Mouse (Mus musculus) gastrocnemius, postnatal 36 days (tissue): ENCODE results near the gene Matn3. TPM values are rescaled to one million over a fixed set of nuclear protein-coding genes. Genes with fewer than 3 reads are reported as not detected.
A peak's percentile ranks its signal among the peaks of the same experiment; 100 is the strongest.

Experiments
- DNase-seq, 2 experiments: peaks; one replicate each; pipeline ENCODE4 v3.0.0; 2022
- intact Hi-C: fragments of 180-260 bp; cut with DNase I; formaldehyde crosslinking; loops from one replicate; pipeline ENCODE4 v1.15.1; 2025
- long read RNA-seq, 2 experiments: library from polyadenylated mRNA; stranded (forward); transcript quantifications; one replicate each; pipeline ENCODE4 v2.0.0; 2021
- total RNA-seq, 2 experiments: library from RNA; stranded (reverse); gene quantifications; 2 replicates each; pipeline ENCODE4 v1.2.3; 2021

Gene Matn3
- total RNA-seq: under 1 TPM; 0.12 to 0.59 TPM
- long read RNA-seq, experiment 1: 0 reads
- long read RNA-seq, experiment 2: 0 reads

DNA sequence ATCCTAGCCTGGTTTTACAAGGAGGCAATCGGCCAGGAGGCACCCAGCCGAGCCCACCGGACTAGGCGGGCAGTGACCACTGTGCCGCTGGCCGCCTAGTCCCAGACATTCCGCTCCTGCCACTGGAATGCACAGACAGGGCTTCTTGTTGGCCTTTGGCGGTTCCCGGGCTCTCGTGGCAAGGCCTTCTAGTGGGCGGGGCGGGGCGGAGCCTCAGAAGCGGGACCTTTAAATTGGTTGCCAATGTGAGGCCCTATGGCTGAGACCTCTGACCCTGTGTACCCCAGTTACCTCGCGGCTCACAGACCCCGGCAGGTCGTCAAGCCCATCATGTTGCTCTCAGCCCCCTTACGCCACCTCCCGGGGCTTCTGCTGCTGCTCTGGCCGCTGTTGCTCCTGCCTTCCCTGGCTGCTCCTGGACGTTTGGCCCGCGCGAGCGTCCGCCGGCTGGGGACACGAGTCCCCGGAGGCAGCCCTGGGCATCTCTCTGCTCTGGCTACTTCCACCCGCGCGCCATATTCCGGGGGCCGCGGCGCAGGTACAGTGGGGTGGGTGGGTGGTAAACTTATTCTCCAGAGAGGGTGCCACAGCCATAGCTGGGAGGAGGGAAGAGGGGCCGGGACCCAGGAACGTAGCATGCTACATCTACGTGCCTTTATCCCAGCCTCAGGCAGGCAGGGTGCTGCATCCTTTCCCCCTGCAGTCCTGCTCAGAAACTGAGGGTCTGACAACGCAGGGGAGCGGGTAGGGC, at the start of gene Matn3:
Gene Matn3 (plus strand): TSS at position 216 of the 751 bp plus-strand sequence.
- intact Hi-C loops: no loop called here
- peak; percentile 73 to 75 for DNase-seq

DNA sequence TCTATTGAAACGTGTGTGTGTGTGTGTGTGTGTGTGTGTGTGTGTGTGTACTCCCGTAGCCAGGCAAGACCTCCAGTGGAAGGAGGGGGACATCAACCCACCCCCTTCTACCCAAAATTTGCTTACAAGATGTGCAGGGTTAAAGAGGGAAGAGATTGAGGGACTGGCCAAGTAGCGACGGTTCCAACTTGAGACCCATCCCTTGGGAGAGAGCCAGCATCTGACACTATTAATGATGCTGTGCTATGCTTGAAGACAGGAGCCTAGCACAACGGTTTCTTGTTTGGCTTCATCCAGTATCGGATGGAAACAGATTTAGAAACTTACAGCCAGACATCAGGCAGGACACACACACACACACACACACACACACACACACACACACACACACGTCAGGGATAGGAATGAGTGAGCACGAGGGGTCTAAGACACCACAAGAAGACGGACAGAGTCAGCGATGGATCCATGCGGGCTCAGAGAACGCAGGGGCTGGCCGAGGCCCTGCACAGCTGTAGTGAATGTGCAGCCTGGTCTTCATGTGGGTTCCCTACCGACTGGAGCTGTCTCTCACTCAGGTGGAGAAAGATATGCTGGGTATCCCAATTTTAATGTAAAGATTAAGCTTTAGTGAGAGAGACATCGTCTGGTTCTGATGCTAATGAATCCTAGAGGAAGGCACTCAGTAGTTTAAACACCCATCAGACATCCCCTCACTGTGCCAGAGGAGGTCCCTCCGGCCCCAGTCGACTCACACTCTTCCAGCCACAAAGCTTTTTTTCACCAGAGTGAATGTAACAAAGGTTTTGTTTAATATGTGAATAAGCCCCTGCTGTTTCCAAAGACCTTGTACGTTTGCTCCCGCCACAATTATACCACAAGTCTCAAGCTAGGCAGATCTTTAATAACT, 48.6 kb upstream of the Matn3 start:
- DNase-seq: no peak
- intact Hi-C loops: no loop called here

DNA sequence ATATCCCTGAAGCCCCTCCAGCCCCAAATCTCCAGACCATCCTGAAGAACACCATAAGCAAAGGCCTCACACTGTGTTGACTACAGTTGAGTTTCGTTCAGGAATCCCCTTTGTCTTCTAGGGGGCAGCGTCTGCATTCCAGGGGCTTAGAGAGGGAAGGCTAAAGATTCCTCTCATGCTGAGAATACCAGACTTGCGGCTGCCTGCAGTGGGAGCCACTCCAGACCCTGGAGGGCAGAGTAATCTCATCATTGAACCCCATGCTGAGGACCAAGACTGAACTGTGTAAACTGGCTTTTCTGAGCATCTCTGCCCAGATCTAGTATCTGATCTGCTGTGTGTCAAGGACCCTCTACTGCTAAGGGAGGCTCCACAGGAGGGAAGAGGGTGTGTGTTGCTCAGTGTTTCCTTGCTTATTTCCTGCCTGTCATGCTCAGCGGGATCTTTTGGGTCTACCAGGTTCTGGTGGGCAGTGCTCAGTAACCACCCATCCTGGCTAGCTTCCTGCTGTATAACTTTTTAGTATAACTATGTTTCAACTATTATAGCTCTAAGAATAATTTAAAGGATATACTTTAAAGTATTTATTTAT, 47.5 kb upstream of the Matn3 start:
- intact Hi-C loops: no loop called here
- DNase-seq: no peak

DNA sequence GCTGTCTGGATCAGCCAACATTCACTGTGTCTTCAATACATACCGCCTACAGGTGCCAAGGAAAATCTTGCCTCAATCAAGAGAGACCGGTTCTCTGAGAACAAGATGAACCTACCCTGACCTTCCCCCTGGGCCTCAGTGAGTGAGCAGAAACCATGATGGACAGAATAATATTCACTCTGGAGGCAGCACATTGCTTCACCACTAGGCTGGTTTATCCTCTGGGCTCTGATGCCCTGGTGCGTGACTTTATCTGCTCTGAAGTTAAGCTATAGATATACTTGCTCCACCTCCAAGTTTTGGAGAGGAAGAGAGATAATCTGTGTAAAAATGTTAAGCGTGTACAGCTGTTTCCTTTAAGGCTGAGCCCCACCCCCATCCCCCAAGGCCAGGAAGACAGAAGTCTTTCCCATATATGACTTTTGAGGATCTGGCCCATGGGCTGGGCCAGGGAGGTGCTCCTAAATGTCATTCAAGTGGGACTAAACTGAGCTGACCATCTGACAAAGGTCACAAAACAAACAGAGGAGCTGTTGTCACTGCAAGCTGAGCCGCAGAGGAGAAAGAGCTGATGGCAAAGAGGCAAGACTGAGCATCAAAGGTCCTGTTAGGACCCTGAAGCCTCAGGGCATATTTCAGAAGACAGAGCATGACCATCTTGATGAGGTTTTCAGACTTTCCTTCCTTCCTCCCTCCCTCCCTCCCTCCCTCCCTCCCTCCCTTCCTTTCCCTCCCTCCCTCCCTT, 46.6 kb upstream of the Matn3 start:
- intact Hi-C loops: no loop called here
- no peak for DNase-seq

DNA sequence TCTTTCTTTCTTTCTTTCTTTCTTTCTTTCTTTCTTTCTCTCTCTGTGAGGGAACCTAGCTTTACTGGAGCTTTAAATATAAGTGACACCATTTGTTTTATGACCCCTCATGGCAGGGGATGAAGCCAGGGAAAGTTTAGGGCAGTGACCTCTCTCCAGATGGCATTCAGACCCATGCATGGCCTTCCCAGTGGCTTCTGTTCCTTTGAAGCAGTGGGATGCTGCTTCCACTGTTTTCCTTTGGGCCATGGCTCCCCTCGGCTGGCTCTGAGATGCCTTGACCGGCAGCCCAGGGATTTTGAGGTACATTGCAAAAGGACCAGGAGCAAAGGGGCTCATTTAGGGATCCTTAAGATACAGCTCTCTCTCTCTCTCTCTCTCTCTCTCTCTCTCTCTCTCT, 45.8 kb upstream of the Matn3 start:
- DNase-seq: no peak
- intact Hi-C loops: no loop called here

DNA sequence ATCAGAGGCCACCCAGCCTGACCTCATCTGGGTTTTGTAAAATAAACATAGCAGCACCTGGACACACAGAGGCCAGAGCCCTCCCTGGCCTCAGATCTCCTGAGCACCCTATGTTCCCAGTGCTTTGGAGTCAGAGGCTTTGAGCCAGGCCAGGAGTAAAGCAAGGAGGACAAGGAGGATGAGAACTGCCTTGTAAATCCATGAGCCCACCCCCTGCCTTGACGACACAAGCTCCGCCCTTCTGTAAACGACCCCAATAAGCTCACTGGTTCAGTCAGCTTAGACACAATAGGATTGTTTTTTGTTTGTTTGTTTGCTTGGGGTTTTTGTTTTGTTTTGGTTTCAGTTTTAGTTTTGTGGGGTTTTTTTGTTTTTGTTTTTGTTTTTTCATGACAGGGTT, 45.2 kb upstream of the Matn3 start:
- intact Hi-C loops: no loop called here
- DNase-seq: no peak

DNA sequence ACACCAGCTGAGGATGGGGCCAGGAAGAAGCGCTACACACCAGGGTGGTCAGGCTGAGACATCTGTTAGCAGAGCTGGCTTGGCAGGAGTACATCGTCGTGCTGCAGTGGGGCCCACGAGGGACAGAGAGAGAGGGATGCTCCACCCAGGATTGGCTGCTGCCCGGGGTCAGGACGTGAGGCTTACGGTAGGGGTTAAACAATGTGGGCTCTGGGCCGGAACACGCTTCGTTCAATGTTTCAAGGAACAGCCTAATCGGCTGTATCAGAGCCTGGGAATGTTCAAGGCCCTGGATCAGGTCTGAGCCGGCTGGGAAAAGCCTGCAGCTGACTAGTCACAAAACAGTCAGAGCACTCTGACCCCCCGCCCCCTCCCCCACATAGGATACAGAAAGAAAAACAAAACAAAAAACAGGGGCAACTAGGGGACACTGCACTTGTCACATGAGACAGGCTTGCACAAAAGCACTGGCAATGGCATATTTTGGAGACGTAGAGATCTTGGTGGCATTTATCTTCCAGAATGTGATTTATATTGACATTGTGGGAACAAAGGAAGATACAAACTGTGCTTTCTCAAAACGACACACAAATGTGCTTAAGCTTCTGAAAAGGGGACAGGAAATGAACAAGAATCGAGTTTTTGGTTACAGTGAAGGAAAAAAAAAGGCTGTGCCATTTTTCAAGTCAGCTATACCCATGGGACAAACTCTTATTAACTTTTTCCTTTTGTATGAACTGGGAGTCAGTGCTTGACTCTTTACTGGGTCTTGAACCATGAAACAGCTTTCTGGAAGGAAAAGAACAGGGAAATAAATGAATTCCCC, 34.7 kb upstream of the Matn3 start:
- intact Hi-C loops: no loop called here
- DNase-seq: peak; percentile 54 to 61

DNA sequence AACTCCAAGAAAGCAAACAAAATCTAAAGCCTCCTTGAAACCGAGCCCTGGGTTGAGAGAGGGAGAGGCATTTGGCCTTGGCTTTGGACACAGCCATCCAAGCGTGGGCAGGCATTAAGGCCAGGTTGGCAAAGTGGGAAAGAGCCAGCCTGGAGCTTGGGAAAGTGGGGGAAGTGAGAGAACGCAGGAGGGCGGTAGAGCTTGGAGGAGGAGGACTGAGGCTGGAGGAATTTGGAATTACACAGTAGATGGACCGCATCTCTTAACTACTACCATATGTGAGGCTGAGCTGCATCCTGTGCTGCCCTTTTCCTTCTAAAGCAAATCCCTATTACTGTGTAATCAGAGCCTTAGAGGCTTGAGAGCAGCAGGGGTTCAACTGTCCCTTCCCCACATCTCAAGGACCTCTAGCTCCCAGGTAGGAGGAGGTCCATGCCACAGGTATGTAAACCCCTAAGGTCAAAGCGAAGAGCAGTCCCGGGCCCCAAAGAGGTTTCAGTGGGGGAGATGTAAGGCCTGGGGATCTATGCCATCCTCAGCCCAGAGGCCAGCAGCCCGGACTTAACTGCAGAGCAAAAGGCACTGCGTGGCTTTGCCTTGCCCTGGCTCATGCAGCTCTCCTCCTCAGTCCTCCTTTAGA, 33.9 kb upstream of the Matn3 start:
- peak; percentile 36 to 43 for DNase-seq
- intact Hi-C loops: no loop called here

DNA sequence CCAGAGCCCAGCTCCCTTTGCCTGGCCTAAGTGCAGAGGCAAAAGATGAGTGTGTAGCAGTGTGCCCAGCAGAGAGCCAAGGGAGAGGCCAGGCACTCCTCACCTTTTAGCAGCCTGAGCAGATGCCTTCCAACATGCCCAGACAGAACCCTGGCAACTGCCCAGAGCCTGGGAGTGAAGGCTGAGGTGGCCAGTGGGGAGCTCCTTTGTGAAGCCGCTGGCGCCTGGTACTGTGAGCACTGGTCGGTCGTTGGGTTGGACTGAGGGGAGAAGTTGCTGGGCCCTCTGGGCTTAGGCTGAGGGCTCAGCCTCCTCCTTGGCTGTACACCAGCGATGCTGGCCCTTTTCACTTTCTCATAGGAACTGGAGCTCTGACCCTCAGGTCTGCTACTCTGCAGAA, 31.4 kb upstream of the Matn3 start:
- intact Hi-C loops: no loop called here

DNA sequence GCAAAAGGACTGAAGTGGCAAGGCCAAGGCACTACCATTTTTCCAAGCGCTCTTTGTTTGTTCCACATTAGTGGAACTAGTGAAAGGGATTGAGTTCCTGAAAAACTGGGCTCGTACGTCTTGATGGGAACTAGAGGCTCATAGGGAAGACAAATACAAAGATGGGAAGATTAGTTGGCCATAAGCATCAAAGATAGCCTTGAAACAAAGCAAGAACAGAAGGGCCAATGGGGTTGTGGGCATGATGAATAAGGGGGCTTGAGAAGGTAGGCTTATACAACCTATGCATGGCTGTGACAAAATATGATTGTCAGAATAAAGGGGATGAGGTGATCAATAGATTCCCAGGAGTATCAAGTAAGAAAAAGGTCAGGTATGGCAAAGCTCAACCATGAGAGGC, 28.5 kb upstream of the Matn3 start:
- no peak for DNase-seq
- intact Hi-C loops: no loop called here

More for the DNA sequence above, 31.4 kb upstream of the Matn3 start:
- DNase-seq: peak; percentile 58 to 65

DNA sequence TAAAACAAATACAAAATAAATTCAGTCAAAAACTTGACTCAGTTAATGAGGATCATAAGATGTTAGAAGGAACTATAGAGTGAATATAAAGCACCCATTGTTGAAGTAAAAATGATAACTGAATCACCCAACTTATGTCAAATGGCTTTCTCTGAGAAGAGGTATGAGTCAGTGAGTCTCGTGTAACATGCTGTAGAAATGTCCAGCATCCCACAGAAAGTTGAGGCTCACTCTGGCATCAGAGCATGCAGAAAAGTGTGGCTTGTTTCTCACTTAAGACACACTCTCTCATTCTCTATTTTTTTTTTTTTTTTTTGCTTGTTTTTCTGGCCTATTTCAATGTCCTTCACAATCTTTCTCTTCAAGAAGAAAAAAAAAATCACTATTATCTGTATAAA, 26.7 kb upstream of the Matn3 start:
- no peak for DNase-seq
- intact Hi-C loops: no loop called here

DNA sequence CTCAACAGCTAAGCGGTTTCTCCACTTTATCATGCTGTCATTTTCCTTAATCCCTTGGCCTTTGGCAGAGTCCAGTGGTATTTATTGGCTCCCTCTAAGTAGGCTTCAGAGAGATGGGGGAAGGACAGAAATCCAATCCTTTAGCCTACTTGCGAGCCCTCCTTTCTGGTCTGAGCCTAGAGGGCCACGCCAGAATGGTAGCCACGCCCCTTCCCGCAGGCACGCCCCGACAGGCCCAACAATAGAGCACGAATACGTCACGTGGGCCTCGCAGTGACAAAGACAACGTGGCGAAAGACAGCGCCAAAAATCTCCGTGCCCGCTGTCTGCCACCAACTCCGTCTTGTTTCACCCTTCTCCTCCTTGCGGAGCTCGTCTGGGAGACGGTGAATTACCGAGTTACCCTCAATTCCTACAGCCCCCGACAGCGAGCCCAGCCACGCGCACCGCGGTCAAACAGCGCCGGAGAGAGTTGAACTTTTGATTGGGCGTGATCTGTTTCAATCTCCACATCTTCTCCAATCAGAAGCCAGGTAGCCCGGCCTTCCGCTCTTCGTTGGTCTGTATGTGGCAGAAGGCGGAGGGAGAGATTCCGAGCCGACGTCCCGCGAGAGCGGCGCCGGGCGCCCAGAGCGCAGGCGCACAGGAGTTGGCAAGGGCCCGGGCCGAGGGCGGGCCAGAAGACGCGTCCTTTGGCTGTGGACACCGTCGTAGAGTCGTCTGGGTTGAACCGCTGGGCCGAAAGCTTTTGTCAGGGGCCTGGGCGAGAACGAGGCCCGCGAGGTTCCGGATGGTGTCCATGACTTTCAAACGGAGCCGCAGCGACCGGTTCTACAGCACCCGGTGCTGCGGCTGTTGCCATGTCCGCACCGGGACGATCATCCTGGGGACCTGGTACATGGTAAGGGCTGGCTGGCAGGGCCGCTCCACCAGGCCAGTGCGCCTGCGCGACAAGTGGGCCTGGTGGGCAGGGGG, 26.0 kb upstream of the Matn3 start, which contains the start of gene Laptm4a:
Gene Laptm4a (plus strand): TSS at position 271 of the 975 bp plus-strand sequence.
- intact Hi-C loops: no loop called here
- peak; percentile 98 to 99 for DNase-seq

DNA sequence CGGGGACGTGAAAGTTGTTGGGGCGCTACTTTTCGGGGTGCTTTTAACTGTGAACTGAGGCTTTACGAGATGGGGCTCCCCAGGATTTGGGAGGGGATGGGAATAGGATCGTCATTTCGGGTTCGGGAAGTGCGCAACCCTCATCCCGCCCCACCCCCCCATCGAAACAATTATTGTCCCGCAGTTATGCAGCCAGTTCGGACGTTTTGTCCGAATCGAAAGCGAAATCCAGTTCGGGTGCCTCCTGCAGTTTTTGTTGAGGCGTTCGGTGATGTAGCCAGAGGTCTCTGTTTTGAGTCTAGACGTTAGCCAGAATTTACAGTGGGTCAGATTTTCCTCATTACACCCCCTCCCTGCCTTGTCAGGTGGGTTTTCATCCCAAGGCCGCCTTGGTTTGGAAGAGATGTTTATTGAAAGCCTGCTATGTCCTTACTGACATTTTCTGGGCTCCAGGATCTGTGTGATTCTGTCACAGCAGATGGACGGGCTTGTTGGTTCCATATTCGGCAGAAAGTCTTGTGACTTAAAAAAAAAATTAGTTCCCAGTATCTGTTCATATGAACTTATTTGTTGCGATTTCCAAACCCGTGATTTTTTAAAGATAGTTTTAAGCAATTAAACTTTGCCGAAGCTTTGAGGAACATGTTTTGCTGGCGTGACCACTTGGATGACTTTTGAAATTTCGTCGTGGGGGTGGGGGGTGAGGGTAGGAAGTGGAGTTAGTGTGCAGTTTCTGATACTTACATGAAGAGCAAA, 25.2 kb upstream of the Matn3 start:
- no peak for DNase-seq
- intact Hi-C loops: no loop called here

DNA sequence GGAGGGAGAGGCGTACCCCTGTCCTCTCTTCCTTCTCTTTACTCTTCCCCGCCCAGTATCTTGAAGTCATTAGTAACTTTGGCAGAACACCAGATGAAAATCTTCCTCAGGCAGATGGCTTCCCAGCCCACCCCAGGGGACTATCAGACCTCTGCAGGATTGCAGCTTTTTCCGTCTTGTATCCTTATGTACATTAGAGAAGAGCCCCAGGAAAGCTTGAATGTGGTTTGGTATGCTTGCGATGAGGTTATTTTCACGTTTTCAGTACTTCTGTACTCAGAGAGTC, 24.7 kb upstream of the Matn3 start:
- DNase-seq: peak in 1 of 2 experiments; percentile 42
- intact Hi-C loops: no loop called here

DNA sequence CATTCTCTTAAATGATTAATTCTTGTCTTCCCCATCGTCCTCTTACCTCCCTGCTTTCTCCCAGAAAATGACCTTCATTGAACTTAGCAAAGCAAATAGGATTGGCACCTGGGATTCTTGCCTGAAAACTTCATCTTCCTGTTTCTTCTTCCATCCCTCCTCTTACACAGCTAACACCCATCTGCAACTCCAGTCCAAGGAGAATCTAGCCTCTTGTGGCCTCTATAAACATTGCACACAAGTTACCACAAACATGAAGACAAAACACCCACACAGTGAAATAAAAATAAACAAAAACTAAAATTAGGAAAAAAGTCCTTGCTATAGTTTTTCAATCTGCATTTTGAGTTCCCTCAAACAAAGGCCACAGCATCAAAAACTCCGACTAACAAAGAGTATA, 24.1 kb upstream of the Matn3 start:
- intact Hi-C loops: no loop called here
- DNase-seq: no peak

DNA sequence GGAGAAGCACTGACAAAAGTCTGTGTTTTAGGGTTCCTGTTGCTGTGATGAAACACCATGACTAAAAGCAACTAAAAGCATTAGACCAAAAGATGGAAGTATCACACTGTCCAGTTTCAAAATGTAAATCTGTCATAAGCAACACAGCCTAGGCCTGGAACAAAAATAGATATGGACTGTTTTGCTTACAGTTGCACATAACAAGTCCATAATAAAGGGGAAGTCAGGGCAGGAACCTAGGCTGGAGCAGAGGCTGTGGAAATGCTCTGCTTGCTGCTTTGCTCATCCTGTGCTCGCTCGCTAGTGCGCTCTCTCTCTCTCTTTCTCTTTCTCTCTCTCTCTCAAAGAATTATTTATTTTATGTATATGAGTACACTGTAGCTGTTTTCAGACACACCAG, 20.1 kb upstream of the Matn3 start:
- no peak for DNase-seq
- intact Hi-C loops: no loop called here

DNA sequence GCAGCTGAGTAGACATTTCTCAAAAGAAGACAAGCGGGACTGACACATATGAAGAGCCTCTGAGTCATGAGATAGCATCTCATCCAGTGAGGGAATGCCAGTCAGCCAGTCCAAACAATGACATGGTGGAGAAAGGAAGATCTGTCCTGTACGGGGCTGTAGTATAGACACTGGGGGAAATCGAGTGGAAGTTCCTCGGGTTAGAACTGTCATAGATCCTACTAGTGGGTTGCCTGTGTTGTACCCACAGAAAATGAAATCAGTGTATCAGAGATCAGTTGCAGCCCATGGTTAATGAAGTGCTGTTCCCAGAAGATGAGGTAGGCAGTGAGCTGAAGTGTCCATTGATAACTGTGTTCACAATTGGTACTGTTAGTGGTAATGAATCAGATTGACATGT, 19.0 kb upstream of the Matn3 start:
- intact Hi-C loops: no loop called here
- DNase-seq: no peak
